Mouse (Mus musculus) right cerebral cortex, adult 18-20 months (tissue): ENCODE measurements around the gene Tspan17.
"Not testable (repeated sequence)": the region's sequence is repeated elsewhere in the genome, so short reads cannot be mapped to it uniquely, and the experiment has no call there.

Source experiments
- DNase-seq: peaks from one replicate; pipeline ENCODE4 v3.0.0; 2022; ENCODE audit warnings: mixed read lengths

Gene Tspan17

DNA sequence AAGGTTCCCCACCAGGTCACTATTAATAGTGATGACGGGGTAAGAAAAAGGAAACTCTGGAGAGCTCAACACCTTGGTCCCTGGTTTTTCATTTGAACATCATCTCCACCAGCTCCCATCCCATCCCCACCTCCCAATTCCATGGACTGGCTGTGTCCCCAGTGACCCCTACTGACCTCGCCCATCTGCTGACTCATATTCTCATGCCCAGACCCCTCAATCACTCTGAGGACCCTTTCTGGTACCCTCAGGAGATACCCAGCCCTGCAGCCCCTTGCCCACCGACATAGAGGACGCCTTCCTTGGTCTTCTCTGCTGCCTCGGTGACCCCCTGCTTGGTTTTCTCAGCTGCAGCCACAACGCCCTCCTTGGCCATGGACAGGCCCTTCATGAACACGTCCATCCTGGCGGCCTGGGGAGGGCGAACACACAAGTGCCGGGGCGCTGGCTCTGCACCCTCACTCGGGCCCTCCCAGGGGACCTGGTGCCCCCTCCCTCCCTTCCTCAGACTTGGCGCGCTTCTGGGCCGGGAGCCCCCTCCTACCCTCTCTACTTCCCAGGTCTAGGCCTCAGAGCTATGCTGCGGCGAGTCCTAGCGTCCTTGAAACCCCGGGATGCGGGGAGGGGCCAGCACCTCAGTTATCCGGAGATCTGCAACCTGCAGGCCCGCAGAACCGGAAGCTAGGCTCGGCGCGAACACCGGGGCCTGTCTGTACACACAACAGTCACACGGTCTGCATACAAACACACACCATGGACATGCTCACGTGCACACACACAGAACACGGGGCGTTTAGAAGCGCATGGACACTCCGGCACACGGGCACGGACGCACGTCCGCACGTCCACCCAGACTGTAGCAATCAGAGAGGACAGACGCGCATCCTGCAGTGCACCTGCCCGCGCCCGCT lies 23.6 kb upstream of the Tspan17 start:
- no peak for DNase-seq

DNA sequence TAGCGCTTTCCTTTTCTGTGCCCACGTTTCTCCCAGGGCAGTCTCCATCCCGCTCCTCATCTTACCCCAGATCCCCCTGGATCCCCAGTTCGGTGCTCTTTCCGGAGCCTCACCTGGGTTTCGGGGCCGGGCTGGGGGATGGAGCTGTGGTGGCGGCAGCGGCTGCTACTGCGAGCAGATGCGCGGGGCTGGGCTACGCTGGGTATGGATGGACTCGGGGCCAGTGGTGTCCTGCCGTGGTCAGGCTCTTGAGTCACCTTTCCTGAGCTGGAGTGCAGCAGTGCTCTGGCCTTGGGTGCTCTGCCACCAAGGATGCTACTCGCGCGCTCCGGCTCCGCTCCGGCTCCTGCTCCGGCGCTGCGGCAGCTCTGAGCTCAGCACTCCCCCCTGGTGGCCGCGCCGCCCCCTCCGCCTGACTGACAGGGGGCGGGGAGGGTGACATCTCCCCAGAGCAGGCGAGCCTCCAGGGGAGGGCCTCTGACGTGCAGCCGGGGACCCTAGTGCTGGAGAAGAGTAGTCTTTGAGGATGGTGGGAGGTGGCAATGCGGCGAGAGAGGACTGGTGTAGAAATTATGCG lies 22.9 kb upstream of the Tspan17 start, which contains the start of gene Sncb:
Gene Sncb (minus strand): TSS at position 404 of the 577 bp plus-strand sequence.
- peak; percentile 91 for DNase-seq

DNA sequence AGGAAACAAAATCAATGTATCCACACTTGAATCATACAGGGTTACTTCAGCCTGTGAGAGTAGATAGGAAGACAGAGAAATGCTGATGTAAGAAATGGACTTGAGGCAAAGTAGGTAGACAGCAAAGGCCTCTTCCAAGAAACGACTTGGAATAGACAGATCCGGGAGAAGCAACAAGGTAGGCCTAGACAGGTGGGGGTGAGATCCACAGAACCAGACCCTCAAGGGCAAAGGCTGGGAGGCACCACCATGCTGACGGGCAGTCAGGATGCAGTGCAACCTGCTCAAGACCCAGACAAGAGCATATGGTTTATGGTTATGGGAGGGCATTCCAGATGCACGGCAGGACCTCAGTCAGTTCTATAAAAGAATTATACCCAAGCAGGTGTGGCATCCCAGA lies 22.2 kb upstream of the Tspan17 start:
- DNase-seq: no peak

DNA sequence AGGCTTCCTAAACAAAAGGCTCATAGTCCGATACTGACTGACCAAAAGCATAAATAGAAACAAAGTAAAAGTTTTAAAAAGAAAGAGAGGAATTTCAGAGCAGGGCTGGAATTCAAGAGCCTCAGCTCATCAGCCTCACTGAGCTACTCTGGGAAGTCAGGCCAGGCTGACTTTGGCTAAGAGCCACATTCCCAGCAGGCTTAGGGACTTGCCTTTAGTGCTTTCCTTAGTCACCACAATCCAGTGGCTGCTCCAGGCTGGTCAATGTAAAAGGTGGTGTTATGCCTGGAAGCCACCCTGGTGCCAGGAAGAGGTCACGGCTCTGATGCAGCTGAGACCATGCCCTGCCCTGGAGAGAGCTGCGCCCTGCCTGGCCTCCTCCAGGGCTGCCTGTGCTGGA lies 8.6 kb upstream of the Tspan17 start:
- DNase-seq: peak; percentile 78

DNA sequence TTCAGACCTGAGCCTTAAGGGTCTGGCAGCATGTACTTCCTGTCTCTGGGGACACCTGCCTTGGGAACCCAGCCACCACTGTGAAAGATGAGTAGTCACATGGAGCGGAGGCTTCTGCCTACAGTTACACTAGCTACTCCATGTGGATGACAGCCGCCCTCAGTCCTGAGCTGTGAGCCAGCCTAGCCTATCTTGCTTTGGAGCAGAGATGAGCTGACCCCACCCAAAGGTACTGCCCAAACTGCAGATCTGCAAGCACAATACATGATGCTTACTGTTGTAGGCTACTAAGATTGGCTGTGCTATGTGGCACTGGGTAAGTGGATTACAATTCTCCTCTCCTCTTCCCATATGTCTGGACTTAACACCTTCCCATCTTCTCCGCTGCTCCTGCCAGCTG lies 8.1 kb upstream of the Tspan17 start:
- peak; percentile 68 for DNase-seq

DNA sequence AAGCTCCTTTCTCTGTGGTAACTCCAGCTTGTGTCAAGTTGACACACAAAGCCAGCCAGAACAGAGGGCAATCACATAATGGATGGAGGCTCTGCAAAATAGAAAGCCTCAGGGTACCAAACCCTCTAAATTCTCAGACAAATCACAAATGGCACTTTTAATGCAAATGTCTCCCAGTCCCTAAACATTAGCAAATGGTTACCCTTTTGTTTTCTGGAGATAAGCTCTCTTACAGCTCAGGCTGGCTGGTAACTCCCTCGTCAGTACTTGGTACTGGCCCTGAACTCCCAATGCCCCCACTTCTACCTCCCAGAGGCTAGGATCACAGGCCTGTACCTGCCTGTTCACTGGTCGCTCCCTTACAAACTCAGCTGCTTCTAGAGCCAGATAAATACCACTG lies 5.9 kb upstream of the Tspan17 start:
- no peak for DNase-seq

DNA sequence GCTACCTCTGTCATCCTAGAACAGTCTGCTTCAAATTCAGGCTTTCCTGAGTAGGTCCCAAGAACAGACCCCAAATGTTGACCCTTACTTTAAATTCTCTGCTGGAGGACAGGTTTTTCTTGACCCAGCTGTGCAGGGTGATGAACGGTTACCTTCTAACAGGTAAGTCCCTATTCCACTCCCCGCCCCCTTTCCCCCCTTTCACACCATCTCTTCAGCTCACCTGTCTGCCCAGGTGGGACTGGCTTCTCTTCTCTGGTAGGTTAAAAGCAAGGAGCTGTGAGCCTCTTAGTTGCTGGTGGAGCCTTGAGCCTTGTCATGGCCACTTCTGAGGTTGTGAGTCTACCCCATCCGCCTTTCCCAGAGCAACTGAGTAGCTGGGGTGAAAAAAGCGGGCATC lies 5.5 kb upstream of the Tspan17 start, which contains the start of gene Eif4e1b:
Gene Eif4e1b (plus strand): TSS at position 301 of the 400 bp plus-strand sequence.
- DNase-seq: no peak

DNA sequence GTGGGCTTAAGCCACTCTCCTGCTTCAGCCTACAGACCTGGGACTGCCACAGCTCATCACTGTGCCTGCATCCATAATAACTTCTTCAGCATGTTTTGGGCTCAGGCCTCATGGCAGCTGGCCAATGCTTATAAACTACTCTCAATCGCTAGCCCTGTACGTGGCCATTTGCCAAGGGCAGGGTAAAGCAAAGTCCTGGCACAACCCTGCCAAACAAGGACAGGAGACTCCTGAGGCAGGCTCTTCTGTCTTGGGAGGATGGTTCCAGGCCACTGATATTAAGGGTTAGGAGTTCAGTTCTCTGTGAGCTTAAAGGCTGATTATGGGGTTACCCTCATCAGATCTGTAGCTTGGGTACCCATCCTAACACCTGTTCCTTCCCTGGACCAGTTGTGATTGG lies 1.6 kb upstream of the Tspan17 start:
- DNase-seq: not testable (repeated sequence)

DNA sequence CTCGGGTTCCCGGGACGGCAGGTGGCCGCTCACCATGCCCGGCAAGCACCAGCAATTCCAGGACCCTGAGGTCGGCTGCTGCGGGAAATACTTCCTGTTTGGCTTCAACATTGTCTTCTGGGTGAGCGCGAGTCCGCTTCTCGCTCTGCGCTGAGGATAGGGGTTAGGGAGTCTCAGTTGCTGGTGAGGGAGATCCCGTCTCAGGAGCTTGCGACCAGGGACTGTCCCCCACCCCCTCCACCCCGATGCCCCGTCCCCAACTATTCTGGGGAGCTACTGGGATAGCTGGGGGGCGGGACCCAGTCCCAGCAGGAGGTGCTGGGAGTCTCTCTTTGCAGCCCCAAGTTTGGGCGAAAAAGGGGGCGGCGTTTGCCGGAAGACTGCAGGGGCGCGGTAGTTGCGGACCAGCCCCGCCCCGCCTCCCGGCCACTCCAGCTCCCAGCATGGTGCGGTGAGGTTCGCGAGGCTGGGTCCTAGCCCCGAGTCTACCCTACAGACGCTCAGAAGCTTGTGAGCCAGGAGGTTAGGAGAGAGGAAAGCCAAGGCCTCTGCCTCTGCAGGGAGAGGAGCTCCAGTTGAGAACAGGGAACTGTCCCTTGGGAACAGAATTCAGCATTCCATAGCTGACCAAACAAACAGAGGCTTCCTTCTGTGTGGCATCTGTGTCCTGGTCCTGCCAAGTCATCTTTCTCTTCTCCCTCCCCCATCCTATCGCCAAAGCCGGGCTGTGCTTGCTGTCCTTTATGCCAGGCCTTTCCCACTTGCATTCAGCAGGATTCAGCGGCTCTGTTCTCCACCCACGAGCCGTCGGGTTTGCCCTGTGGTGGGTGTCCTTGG lies 602 bp downstream of the Tspan17 start:
- peak; percentile 70 for DNase-seq

DNA sequence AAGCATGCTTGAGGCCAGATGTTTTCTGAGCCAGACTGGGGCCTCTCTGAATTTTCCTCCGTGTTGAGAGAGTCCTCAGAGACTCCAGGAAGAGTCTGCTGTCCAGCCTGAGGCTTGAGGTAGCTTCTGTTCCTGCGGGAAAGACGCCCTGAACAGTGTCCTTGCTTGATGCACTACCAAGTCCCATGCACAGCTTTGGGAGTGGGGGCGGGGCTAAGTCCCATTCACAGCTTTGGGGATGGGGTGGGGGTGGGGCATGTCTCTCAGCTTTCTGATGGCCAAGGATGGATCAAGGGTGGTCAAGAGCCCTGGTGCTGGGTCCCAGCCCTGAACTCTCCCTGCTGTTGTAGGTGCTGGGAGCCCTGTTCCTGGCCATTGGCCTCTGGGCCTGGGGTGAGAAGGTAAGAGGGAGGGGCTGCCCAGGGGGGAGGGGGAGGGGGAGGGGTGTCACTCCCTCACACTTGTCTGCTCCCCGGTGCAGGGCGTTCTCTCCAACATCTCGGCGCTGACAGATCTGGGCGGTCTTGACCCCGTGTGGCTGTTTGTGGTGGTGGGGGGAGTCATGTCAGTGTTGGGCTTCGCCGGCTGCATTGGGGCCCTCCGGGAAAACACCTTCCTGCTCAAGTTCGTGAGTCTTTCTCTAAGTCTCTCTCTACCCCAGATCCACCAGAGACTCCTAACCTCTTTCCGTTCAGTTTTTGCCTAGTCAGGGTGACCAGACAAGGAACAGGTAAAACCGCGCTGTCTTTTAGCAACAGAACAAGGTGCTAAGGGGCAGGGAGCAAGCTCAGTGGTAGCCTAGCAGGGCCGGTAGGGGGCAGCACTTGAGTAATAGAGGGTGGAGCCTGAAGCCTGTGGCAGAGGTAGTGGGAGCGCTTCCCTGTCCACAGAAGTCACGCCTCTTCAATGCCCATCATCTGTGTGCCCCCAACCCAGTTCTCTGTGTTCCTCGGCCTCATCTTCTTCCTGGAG lies 3.4 kb downstream of the Tspan17 start:
- DNase-seq: no peak

DNA sequence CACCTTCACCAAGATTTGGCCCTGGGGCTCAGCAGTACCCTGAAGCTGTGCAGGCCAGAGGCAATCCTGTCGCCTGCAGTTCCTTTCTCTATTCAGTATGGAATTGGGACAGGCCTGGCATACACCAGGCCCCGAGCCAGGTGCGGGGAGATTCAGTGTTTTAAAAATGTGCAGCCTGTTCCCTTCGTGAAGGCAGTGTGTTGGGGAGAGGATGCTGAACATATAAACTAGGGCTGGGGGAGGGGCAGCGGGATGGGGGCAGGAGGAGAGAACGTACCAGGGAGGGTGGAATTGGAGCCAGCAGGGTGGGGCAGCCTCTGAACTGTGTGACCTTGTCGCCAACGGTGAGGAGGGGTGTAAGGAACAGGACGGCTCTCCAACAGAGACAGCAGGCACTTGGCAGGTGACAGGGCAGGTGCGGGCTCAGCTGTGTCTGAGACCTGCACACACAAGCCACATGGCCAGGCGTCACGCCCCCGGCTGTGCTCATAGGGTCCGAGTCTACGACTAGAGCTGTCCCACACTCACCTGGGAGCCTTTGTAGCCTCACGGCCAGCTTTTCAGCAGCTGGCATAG lies 4.9 kb downstream of the Tspan17 start:
- peak; percentile 78 for DNase-seq

DNA sequence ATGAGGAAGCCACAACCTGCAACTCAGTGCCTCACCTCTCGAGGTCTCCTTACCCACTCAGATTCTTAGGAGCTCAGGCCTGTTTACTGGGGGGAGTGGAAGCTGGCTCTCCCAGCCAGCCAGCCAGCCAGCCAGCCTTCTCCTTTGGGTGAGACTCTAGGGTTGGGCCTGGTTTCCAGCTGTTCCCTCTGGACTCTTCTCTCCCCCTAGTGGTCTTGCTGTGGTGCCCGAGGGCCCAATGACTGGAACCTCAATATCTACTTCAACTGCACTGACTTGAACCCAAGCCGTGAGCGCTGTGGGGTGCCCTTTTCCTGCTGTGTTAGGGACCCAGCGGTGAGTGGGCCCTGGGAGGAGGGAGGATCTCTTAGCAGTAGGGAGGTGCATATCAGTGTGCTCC lies 5.7 kb downstream of the Tspan17 start:
- DNase-seq: no peak

DNA sequence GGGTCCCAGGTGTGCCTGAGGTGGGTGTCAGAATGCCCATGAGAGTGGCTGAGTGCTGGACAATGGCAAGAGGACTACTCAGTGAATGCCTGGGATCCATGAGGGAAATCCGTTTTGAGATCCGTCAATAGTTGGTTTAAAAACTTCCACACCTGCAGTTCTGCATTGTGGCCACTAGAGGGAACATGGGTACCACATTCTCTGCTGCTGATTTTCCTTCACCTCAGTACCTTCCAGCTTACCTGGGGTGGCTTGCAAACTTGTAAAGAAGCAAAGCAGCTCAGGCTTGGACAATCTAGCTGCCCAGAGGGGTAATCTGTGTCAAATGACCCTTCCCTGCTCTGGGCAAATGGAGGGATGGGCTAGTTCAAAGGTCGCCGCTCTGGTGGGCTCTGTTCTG lies 8.2 kb downstream of the Tspan17 start:
- peak; percentile 54 for DNase-seq

DNA sequence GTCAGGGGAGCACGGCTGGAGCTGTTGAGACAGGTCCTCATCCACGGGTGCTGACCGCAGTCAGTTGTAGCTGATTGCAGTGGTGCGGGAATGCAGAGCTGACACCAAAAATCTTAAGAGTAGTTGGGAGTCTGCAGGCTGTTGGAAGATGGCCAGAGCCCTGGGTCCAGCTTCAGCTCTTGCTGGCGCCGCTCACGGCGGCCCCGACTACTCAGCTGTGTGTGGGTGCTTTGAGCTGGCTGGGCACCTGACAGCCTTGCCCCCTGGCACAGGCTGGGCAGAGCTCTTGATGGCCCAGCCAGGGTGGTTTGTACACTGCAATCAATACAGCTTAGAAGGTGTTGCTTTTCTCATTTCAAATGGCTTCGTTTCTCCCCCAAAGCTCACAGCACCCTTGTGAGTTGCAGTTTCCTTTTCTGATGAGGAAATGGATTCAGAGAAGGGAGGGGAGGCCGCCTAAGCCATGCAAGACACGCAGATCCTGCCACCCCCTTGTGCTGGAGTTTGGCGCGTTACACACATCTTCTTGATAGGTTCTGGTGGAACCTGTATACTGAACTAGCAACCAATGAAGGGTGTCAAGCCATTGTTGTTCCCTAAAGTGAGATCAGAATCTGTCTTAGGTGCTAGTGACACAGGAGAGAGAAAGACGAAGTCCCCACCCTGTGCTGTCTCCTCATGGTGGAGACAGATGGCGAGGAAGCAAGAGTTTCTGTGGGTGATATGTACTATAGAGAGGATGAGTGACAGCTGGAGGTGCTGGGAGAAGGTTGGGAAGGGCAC lies 8.9 kb downstream of the Tspan17 start:
- DNase-seq: peak; percentile 80

DNA sequence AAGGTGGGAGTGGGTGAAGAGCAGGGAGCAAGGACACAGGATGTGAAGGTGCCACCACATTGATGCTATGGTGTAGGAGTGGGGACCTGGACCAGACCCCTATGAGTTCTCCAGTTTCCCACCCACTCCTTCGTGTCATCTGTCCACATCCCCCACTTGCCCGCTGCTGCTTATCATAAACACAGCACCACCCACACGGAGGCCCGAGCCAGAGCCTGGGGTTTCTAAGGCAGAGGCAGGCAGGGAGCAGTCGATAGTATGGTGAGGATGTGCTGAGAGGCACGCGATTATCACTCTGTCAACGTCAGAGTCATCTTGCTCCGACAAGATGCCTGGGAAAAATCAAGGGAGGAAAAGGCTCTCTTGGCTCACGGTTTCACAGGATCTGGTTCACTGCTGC lies 9.6 kb downstream of the Tspan17 start:
- DNase-seq: peak; percentile 89

DNA sequence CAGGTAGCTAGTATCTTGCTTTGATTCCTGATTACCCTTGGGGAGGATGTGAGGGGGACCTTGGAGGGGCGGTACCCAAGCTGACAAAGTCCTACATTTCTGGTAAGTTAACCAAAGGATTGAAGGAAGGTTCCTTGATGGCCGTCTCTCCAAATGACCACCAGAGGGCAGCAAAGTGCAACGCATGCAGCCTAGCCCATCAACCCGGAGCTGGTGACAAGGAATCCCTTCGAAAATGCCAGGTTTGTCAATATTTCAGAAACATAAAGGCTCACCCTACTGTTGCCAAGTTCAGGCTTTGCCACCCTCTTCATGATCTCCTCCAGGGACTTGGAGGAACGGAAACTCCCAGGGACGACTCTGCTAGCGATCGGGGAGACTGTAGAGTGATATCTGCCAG lies 10.5 kb downstream of the Tspan17 start:
- DNase-seq: peak; percentile 83

DNA sequence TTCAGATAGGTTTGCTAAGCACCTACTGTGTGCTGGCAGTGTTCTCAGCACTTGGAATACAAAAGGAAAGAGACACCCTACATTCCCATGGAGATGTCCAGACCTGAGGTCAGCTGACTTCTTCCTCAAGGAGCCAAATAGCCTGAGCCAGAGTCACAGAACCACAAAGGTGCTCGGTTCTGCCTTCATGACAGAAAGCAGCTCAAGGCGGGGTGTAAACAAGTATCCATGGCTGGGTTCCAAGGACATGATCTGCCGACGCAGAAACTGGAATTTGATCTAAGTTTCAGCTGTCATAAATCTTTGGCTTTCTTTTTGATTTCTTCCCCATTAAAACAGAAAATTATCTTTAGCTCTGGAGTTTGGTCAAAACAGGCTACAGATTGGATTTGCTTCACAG lies 11.0 kb downstream of the Tspan17 start:
- DNase-seq: no peak

DNA sequence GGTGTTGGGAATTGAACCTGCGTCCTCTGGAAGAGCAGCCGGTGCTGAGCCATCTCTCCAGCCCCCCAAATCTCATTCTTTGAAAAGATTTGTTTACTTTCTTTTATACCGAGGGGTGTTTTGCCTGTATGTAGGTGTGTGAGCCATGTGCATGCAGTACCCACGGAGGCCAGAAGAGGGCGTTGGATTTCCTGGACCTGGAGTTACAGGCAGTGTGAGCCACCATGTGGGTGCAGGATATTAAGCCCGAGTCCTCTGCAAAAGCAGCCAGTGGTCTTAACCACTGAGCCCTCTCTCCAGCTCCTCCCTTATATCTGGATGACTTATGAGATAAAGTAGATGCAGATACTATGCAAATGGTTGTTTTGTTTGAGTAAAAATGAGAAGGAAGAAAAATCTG lies 13.8 kb downstream of the Tspan17 start:
- DNase-seq: no peak

DNA sequence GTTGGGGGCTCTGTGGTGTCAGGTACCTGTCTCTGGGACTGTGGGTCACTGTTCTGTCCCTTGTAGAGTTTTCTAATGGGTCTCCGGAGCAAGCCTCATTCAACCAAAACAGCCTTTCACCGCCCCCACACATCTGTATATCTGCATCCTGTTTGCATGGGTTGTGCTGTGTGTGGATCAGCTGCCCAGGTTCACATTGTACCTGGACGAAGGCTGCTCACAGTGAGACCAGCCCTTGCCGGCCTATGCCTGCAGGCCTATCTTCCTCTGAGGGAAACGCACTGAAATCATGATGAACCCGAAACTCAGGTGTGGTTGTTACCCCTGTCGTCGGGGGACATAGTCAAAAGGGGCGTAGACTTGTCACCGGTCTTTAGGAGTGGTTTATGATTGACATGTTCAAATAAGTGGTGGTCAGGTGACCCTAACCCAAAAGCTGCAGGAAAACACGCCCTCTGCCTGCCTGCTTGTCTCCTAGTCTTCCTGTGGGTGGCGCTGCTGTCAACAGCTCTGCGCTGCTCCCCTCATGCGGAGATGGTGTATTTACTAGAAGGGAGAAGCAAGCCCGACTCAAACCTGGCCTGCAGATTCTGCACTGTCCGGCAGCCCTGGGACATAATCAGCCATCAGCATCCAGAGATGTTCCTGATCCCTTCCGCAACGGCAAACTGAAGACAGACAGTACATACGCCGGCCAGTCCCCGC lies 16.1 kb downstream of the Tspan17 start:
- peak; percentile 39 for DNase-seq

DNA sequence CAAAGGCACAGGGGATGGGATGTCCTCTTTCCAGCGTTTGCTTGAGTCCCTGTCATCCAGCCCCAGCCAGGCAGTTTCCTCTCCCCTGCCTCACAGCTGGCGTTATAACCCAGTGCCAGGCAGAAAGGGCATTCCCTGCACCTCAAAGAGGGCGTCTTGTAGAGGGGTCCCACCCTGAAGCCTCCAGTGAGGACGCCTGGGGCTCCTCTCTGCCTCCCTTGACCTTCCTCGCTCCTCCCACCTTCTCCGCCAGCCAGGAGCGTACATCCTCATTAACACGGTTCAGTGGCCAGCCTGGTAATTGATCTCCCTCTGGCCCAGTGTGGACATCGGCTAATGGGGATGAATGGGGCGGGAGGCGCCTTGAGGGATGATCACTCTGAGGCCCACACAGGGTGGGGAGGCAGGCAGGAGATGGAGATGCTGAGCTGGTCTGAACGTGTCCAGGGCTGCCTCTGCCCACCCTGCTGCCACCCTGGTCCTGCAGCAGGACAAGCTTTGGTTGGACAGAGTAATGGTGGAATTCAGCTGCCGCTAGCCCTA lies 17.3 kb downstream of the Tspan17 start:
- DNase-seq: no peak
